Mouse (Mus musculus): ENCODE results near the gene Pax2.

GRCm38 (mm10) chr19:44823657-44824056 is 67.8 kb downstream of the Pax2 start:
- no peak for TF ChIP-seq CTCF (IDR thresholded peaks at IDR 0.05; ENCODE audit: borderline replicate concordance, extremely low read depth, insufficient read depth, insufficient read length)
- TF ChIP-seq POLR2A (IDR thresholded peaks at IDR 0.05; ENCODE audit: borderline replicate concordance, extremely low read depth, insufficient read depth, insufficient read length, poor library complexity, severe bottlenecking) = no peak
